Mouse (Mus musculus) adrenal gland, adult 18-20 months (tissue): ENCODE measurements around the gene Hsfy2. TPM values are rescaled to one million over a fixed set of nuclear protein-coding genes. Genes with fewer than 3 reads are reported as not detected.

Experiments
- DNase-seq, 2 experiments: peaks; one replicate each; pipeline ENCODE4 v3.0.0; 2021 to 2022; ENCODE audit warnings: low spot score in 2 of 2
- long read RNA-seq, 2 experiments: library from polyadenylated mRNA; stranded (forward); transcript quantifications; one replicate each; pipeline ENCODE4 v2.0.0; 2021
- total RNA-seq, 2 experiments: library from RNA; stranded (reverse); gene quantifications; 1 replicate in 1 of 2; 2 replicates in 1 of 2; pipeline ENCODE4 v1.2.3; 2021

Hsfy2 gene
- total RNA-seq: not detected
- long read RNA-seq, experiment 1: 0 reads
- long read RNA-seq, experiment 2: 0 reads

- no peak for DNase-seq
Observed at GRCm38 (mm10) chr1:56637335-56637734, at the start of gene Hsfy2. Gene Hsfy2 (minus strand): TSS chr1:56637435.

GRCm38 (mm10) chr1:56685053-56685557 is 47.9 kb upstream of the Hsfy2 start:
- no peak for DNase-seq

GRCm38 (mm10) chr1:56684512-56684911 is 47.3 kb upstream of the Hsfy2 start:
- no peak for DNase-seq

DNA sequence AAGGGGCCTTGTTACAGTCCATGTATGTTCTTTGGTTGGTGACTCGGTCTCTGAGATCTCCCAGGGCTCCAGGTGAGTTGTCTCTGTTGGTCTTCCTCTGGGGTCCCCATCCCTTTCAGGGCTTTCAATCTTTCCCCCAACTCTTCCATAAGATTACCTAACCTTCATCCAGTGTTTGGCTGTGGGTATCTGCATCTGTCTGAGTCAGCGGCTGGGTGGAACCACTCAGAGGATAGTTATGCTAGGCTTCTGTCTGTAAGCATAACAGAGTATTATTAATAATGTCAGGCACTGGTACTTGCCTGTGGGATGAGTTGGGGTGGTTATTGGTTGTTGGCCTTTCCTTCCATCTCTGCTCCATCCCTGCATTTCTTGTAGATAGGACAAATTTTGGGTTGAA is 44.0 kb upstream of the Hsfy2 start:
- DNase-seq: no peak

DNA sequence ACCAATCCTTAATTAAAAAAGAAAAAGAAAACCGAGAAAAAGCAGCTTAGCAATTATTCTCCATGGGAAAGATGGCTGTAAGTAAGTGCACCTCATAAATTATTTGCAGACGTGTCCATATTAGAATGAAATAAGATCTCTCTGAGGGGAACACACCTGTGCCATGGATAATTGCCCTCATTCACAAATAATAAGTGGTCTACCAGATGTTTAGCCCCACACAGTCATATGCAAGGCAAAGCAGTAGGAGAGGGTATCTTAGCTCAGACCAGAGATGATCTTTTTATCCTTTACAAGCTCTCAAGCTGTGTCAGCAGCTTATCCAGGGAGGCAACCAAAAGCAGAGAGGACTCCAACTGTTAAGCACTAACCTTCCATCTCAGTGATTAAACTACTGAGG is 38.0 kb upstream of the Hsfy2 start:
- no peak for DNase-seq

- DNase-seq: no peak
Observed at GRCm38 (mm10) chr1:56674601-56675000, 37.4 kb upstream of the Hsfy2 start.

DNA sequence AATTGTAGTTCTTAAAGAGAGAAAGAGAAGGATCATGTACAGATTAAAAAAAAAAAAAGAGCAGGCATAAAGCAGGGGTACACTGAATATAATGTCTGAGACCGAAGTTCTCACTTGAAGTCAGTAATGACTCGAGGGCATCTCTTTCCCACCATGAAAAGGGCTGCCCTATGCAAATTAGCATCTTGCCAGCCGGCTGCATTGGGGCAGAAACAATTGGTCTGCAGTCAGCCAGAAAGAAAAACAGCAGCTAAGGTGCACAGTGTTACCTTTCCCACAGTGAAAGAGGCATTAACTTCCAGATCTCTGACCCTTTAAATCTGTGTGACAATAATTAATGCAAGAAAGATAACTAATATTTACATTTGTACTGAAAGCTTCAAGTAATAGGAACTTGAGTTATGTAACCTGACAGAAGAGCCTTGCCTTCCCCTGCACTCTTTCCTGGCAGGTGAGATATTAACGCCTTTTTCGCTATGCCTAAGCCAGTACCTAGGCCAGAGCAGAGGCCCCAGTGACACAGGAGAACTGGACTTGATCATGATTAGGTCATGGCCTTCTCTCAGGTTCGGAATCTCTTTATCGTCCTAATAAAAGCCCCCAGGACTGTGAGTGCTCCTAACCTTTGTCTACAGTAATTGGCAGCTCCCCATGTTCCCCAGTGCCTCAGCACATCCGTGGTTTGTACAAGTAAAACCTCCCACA is 34.2 kb upstream of the Hsfy2 start:
- DNase-seq: no peak

DNA sequence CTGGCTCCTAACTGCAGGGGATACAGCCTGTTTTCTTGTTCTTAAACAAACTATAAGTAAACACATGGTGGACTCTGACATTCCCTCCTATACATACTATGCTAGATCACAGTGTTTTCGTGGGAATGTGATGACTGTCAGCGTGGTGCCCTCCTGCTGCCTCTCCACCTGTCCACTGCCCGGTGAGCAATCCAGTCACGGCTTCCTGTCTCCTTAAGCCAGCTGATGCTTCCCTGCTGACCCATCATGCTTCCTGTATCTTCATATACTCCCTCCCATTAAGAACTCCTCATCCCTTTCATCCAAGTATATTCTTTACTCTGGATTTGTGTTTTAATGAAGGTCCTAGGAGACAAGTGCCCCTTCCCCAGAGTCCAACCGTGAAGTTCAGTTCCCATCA is 33.3 kb upstream of the Hsfy2 start:
- DNase-seq: no peak

GRCm38 (mm10) chr1:56664606-56665005 is 27.4 kb upstream of the Hsfy2 start:
- no peak for DNase-seq

DNA sequence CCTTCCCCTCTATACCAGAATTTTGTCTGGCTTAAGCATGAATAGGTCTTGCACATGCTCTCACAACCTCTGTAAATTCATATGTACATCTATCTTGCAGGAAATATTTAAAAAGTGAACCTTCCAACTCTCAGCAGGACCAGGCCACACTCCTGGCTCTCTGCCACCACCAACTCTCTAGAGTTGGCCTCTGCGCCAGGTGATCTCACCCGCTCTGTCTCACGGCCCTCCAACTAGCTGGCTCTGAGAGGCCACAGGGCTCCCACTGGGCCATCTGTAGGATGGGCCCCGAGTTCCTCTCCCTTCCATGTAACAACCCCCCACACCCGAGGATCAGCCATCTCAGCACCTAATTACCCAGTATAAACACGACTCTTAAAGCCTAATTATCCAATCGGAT is 10.4 kb downstream of the Hsfy2 start:
- no peak for DNase-seq

GRCm38 (mm10) chr1:56624304-56624703 is 12.9 kb downstream of the Hsfy2 start:
- no peak for DNase-seq

DNA sequence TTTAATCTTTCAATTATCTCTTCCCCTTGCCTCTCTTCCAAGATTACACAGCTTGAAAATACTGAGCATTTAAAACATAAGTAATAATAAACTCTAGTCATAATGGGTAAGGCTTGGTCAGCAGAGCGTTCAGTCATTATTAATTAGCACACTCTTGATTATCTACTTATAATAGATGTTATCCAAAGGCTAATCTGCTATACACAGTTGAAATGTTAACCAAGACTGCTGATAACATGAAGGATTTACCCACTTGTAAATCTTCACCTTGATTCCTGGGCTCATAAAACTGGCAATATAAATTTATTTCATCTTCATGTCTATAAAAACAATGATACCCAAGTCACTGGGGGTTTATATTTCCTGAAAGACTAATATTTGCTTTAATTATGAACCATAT is 24.9 kb downstream of the Hsfy2 start:
- DNase-seq: no peak
